Mouse (Mus musculus): ENCODE results near the gene Man1b1. TPM values are rescaled to one million over a fixed set of nuclear protein-coding genes. Genes with fewer than 3 reads are reported as not detected.

Gene Man1b1
- total RNA-seq (2017), result 49.2 and 79.5 TPM in 2 replicates

DNA sequence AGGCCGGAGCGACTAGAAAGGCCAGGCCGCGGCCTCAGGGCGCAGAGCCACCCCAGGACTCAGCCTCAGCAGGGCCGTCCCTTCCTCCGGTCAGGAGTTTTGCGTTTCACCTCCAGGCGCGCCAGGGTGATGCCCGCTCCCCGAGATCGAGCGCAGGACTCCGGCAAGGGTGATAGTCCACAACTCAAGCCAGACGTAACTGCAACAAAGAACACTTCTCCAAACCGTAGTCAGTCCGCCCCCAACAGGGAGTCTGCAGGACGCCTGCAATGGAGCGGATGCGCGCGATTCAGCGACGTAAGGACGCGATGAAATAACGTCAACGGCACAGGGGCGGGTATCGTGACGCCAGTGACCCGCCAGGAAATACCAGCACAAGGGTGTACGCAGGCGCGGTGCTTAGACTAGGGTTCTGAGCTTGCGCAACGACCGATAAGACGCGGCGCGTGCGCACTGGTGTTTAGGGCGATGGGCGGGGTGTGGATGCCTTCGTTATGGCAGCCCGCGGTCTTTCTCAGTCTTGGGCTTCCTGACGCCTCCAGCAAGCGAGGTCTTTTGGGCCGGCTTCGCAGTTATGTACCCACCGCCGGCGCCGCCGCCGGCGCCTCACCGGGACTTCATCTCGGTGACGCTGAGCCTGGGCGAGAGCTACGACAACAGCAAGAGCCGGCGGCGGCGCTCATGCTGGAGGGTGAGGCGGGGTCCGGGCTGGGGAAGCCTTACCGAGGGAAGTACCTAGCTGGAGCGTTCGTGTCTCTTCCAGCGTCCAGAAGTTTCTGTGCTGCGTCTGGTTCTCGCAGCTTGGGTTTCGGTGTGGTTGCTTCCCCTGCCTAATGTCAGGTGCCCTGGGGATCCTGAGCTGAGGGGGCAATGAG lies at the start of gene Man1b1:
Gene Man1b1 (plus strand): TSS at position 53 of the 875 bp plus-strand sequence.
- peak; percentile 97 for ATAC-seq (ENCODE audit: extremely low read depth, insufficient number of reproducible peaks, low FRiP score, poor library complexity, severe bottlenecking)

DNA sequence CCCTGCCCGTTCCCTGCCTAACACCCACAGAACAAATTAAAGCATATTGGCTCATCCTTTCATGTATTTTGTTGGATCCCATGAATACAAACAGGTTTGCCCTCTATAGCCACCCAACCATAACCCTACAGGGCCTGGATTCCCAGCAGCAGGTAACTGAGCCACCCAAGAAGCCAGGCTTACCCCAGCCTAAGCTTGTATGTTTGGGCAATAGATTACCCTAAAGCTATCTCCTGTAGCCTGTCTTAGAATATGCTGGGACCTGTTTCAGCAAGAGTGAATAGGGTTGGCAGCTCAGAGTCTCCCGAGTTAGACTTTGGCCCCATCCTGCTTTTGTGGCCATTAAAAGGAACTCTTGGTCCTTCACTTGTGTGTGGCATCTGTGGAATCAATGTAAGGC lies 46.6 kb upstream of the Man1b1 start:
- ATAC-seq (ENCODE audit: extremely low read depth, insufficient number of reproducible peaks, low FRiP score, poor library complexity, severe bottlenecking), result no peak

DNA sequence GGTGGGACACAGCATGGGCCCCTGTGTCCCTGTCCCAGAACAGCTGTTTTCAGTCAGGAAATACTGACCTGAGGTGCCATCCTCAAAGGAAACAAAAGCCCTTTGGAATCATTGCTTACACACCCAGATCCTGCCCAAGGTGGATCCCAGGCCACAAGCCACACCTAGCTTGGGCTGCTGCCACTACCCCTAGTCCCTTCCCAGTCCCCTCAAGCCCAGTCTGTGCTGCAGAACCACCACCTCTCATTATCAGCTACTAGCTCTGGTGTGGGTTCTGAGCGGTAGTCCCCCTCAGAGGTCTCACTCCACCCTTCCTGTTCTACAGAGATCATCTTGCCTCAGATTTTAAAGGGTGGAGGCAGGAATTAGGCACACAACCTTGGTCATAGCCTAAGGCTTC lies 45.8 kb upstream of the Man1b1 start:
- no peak for ATAC-seq (ENCODE audit: extremely low read depth, insufficient number of reproducible peaks, low FRiP score, poor library complexity, severe bottlenecking)

DNA sequence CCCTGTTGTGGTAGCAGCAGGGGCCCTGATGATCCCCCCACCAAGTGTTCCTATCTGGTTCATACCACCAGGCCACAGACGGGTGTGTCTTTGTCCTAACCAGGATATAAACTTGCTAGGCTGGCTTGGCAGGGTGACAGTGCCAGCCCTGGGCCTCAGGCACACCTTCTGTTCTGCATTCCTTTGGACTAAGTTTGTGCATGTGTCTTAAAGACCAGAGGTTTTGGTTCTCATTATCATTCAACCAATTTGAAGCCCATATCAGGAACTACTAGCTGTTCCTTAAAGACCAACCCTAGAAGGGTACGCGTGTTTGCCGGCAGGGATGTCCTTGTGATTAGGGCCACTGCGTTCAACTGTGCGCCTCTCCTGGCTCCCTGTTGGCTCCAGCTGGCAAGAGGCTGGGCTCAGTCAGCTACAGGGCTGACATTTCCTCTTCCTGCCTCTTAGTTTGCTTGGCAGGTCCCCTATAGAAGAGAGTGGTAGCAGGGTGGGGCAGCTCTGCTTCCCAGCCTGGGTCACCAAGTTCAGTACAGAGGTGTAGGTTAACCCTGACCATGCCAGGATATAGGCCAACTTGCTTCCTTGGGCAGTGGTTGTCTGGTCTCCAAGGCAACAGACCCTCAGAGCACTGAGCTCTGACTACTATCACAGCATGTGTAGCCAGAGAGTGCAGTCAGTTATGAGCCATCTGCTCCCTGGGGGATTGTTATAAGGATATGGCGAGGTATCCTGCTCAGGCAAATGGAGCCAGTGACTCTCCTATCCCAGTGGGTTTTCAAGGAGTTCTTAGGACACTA lies 45.1 kb upstream of the Man1b1 start:
- no peak for ATAC-seq (ENCODE audit: extremely low read depth, insufficient number of reproducible peaks, low FRiP score, poor library complexity, severe bottlenecking)

DNA sequence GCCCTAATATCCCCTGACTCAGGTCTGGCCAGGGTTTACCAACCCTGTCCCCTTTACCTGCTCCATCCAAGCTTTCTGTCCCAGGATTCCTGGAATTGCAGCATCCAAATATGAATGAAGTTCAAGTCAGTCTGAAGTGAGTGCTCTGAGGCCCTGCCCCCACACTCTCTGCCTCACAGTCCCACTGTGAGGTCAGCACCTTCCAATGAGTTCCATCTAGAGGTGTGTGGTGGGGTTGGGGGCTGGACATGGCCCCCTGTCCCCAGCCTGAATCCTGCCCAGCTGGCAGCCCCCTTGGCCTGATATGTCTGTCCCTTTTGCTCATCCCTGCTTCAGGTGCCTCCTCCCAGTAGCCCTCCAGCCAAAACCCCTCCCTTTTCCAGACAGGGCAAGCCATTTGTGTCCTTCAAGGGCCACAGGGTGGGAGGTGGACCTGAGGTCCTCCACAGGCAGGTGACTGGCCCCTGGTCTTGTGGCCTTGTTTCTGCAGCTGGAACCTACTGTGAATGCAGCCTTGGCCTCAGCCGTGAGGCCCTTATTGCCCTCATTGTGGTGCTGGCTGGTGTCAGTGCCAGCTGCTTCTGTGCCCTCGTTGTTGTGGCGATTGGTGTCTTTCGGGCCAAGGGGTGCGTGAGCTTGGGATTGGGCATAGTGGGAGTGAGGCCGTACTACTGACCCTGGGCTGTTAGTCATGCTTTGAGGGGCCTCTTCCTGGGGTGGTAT lies 44.0 kb upstream of the Man1b1 start, which contains the start of gene Tmem210:
Gene Tmem210 (plus strand): TSS at position 219 of the 723 bp plus-strand sequence.
- no peak for ATAC-seq (ENCODE audit: extremely low read depth, insufficient number of reproducible peaks, low FRiP score, poor library complexity, severe bottlenecking)

DNA sequence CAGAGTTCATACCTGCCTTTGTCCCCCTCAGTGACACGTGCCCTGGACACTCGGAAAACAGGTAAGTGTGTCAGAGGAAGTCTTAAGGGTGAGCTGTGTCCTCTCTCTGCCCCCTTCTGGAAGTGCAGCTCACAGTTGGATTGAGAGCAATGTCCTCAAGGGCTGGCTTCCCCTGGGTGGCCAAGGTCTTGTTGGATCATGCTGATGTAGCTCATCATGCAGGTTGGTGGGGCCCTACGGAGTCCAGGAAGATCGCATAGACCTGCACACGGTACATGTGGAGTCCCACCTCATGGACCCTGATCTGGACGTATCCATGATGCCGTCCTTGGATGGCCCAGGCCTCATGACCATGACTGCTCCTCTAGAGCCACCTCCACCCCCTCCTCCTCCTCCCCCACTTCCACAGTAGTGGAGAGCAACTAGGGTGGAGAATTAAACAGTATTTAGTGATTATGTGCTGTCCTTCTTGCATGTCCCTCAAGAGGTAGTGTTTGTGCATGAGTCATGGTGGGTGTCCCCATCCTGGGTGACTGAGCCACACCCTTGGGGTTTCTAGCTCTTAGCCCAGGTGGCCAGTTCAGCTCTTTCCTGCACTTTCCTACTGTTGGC lies 43.3 kb upstream of the Man1b1 start:
- ATAC-seq (ENCODE audit: extremely low read depth, insufficient number of reproducible peaks, low FRiP score, poor library complexity, severe bottlenecking), result no peak

DNA sequence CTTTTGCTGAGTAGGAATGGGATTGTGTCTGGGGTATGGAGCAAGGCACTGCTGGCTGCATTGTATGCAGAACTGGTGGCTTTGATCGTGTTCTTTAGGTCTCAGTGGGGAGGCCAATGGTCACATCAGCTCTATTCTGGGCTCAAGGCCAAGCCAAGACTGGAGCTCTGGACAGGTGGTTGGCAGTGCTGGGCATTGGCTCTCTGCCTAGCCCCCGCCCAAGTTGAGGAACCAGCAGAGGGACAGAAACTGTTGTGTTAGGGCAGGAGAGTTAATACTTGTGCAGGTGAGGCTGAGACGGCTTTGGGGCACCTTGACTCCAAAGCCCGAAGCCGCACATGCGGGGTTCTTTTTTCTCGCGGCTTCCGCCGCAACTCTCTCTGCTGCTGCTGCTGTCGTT lies 42.5 kb upstream of the Man1b1 start, which contains the start of gene Lrrc26:
Gene Lrrc26 (plus strand): TSS at position 265 of the 400 bp plus-strand sequence.
- ATAC-seq (ENCODE audit: extremely low read depth, insufficient number of reproducible peaks, low FRiP score, poor library complexity, severe bottlenecking), result no peak

DNA sequence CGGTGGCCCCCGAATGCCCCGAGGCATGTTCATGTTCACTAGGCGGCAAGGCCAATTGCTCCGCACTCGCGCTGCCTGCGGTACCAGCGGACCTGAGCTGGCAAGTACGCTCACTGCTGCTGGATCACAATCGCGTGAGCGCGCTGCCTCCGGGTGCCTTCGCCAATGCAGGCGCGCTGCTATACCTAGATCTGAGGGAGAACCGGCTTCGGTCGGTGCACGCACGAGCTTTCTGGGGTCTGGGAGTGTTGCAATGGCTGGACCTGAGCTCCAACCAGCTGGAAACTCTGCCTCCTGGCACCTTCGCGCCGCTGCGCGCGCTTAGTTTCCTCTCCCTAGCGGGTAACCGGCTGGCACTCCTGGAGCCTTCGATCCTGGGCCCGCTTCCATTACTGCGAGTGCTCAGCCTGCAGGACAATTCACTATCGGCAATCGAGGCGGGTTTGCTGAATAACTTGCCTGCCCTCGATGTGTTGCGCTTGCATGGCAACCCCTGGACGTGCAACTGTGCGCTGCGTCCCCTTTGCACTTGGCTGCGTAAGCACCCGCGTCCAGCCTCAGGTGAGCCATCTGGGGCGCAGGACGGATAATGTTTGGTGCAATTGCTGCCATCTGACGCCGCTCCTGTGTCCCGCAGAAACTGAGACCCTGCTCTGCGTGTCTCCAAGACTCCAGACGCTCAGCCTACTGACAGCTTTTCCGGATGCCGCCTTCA lies 41.9 kb upstream of the Man1b1 start:
- ATAC-seq (ENCODE audit: extremely low read depth, insufficient number of reproducible peaks, low FRiP score, poor library complexity, severe bottlenecking), result no peak

DNA sequence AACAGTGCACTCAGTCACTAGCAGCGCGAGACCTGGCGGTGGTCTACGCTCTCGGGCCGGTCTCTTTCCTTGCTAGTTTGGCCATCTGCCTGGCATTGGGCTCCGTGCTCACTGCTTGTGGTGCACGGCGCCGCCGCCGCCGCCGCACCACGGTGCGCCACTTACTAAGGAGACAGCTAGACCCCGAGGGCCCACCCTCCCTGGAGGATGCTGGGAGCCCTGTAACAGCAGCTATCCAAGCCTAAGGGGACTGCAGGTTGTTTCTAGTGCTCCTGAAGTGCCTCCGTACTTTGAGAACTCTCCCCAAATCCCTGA lies 41.4 kb upstream of the Man1b1 start:
- no peak for ATAC-seq (ENCODE audit: extremely low read depth, insufficient number of reproducible peaks, low FRiP score, poor library complexity, severe bottlenecking)

DNA sequence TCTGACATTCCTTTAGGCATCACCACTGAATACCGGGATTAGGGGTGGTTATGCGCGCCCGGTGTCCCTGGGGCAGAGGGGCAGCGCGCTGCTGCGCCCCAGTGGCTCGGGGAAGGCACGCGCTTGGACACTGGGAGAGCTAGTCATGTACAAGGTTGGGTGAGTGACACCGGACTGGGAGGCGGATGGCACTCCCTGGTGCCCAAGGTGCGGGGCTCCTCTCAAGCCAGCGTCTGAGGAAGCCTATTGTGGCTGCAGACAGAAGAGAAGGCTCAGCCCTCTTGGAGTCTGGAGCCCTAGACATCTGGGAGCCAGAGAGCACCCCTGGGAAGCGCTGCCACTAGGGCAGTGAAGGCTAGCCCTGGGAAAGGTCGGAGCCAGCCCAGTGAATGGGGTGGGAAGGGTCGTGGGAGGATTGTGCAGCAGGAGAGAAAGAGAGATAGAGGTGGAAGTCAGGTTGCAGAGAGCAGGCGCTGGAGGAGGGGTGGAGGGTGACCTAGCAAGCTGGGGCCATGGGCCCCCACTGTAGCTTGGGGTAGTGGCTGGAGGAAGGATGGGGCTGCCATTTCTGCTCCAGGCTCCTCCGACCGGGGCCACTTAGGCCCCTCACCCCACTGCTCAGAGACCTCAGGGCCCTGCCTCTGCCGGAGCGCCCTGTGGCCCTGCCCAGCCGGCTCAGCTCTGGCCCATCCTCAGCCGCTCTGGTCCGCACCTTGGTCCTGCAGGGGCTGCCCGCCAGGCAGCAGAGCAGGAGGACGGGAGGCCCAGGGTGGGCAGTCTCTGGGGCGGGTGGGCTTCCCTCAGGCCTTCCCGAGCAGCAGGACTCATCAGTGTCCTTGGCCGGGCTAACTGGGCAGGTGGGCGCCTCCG lies 40.7 kb upstream of the Man1b1 start:
- ATAC-seq (ENCODE audit: extremely low read depth, insufficient number of reproducible peaks, low FRiP score, poor library complexity, severe bottlenecking), result no peak

DNA sequence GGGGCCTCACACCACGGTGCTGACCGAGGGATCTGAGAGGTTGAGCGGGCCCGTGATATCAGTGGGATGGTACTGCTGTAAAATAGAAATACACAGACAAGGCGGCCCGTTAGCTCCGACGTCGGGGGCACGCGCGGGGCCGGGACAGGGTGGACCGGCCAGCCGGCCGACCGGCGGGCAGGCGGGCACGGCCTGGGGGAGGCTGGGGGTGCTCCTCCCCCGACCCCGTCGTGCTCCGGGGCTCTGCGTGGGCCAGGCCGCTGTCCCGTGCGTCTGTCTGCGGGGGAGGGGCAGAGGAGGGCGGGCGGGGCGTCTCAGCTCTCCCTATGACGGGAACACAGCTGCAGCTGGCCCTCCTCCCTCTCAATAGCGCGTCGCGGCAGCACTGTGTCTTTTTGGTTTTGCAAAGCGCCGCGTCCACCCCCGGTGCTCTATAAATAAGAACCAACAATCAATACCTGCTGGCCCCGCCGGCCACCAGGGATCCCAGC lies 40.0 kb upstream of the Man1b1 start:
- no peak for ATAC-seq (ENCODE audit: extremely low read depth, insufficient number of reproducible peaks, low FRiP score, poor library complexity, severe bottlenecking)

DNA sequence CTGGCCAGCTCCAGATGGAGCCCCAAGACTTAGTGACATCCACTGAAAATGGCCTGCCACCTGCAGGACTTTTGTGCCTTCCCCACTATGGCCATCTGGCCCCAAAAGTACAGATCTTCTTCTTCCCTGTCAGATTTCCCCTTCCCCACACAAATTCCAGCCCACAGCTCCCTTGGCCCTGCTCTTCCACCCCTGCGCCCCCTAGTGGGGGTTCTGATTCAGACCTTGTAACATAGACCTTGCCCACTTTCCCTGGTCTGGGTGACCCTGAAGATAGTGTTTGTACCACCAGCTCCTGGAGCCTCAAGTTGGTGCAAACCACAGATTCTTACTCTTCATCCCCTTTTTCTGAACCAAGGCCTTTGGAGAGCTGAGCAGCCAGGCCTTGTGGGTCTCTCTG lies 39.3 kb upstream of the Man1b1 start:
- peak; percentile 42; the same call in 1 of the 2 replicates for ATAC-seq (ENCODE audit: extremely low read depth, insufficient number of reproducible peaks, low FRiP score, poor library complexity, severe bottlenecking)

DNA sequence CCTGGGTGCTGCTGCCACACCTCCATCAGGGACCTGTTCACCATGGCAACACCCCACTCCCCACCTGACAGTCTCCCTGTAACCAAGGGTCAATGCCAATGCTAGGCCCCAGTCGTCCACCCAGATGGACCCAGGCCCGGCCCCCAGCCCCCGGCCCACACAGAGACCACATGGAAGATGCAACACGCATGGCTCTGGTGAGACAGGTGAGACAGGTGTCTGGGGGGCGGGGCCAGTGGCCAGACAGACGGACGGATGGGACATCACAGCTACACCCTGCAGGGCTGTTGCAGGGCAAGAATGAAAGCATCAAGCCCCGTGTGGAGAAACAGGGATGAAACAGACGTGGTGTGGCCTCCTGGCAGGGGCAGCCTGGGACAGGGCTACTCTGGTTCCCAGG lies 38.4 kb upstream of the Man1b1 start:
- no peak for ATAC-seq (ENCODE audit: extremely low read depth, insufficient number of reproducible peaks, low FRiP score, poor library complexity, severe bottlenecking)

DNA sequence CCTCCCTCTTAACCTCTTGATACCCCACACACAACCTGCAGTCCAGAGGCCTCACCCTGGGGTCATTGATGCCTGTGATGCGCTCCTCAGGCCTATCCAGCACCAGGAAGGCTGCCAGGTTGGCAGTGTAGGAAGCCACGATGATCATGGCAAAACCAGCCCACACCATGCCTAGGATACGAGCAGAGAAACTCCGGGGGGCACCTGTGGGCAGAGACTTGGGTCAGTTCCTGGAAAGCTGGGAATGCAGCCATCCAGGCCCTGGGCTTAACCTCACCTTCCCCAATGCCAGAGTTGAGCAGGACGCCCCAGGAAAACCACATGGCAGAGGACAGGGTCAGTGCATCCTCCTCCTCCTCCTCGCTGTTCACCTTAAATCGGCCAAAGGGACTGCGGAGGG lies 35.0 kb upstream of the Man1b1 start:
- ATAC-seq (ENCODE audit: extremely low read depth, insufficient number of reproducible peaks, low FRiP score, poor library complexity, severe bottlenecking), result no peak

DNA sequence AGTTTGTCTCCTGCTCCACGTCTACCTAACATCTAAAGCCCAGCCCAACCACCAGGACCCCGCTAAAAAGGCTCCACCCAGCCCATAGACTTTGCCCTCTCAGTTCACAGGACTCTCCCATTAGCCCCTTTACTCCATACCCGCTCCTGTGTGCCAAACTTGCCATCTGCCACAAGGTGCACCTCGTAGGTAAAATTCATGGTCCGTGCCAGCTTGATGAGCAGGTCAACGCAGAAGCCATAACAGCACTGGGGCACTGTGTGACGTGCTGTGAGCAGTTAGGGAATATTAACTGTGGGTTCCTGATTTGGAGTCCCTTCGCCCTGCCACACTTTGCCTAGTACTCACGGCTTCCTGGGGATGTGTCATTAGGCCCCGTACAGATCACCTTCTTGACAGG lies 34.1 kb upstream of the Man1b1 start:
- no peak for ATAC-seq (ENCODE audit: extremely low read depth, insufficient number of reproducible peaks, low FRiP score, poor library complexity, severe bottlenecking)

DNA sequence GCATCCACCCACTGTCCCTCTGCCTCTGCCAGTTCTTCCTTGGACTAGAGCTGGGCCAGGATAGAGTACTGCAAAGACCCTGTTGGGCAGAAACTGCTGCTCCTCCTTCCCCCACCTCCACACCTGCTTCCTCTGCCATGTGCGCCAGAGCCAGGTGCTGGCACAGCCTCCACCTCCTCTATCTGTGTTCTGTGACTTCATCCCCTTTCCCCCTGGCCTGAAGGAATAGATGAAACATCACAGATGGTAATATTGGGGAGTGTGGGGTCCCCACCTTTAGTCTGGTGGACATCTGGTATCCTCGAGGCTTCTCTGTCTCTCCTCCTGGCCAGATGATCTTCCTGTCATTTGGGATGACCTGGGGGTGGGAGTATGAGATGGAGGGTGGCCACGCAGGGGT lies 28.7 kb upstream of the Man1b1 start:
- ATAC-seq (ENCODE audit: extremely low read depth, insufficient number of reproducible peaks, low FRiP score, poor library complexity, severe bottlenecking), result no peak

DNA sequence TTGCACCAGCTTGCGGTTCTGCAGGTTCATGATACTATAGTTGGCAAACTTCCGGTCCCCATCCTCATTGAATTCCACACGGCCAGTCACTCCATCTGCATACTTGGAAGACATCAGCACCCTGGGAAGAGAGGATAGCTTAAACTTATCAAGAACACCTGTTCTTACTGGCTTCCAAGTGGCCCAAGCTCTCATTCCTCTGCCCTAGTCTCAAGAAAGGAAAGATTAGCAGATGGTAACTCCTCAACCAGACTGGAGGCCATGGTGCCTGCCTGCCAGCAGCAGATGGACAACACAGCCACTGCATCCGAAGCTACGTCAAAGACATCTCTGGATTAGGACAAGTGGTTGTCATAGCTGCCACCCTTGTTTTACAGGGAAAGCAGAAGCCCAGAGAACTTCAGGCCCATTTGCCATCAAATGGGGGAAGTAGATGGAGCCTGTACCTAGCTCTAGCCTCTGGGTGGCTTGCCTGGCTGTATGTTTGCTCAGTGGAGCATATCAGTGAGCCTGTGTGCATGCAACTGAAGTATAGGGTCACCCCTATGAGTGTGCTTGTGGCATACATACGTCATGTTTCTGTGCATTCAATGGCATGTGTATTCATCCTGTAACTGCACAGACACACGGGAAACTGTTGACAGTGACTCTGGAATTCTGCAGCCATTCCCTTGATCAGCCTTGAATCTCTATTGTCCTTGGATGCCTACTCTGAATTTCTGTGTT lies 28.0 kb upstream of the Man1b1 start:
- ATAC-seq (ENCODE audit: extremely low read depth, insufficient number of reproducible peaks, low FRiP score, poor library complexity, severe bottlenecking), result no peak
